Mouse (Mus musculus) brown adipose tissue, adult 24 weeks (tissue): ENCODE measurements around the gene Cbll1. TPM values are rescaled to one million over a fixed set of nuclear protein-coding genes. Genes with fewer than 3 reads are reported as not detected.

Experiments
- H3K27ac ChIP-seq: fragments of 200-500 bp; replicated peaks from 2 replicates; pipeline ENCODE4 v1.5.1; 2012; ENCODE audit warnings: low read depth, mild to moderate bottlenecking, low read length
- H3K4me1 ChIP-seq: fragments of 200-500 bp; 2 replicates; pipeline ENCODE4 v1.6.1; 2012; ENCODE audit warnings: low read length, mixed read lengths; ENCODE audit not compliant: control insufficient read depth, insufficient read depth, insufficient read length
- H3K4me3 ChIP-seq: fragments of 200-500 bp; 2 replicates; pipeline ENCODE4 v1.5.1; 2012; ENCODE audit warnings: low read depth, mild to moderate bottlenecking, low read length, moderate library complexity; ENCODE audit not compliant: insufficient read depth
- polyA plus RNA-seq: library from polyadenylated mRNA; stranded (reverse); fragments of >200 nt; gene quantifications from 2 replicates; pipeline ENCODE4 v1.2.4, GENCODE M21; 2012; ENCODE audit not compliant: missing spikeins, insufficient read depth, insufficient read length

Gene Cbll1
- 5.6 and 7.8 TPM in 2 replicates for polyA plus RNA-seq

DNA sequence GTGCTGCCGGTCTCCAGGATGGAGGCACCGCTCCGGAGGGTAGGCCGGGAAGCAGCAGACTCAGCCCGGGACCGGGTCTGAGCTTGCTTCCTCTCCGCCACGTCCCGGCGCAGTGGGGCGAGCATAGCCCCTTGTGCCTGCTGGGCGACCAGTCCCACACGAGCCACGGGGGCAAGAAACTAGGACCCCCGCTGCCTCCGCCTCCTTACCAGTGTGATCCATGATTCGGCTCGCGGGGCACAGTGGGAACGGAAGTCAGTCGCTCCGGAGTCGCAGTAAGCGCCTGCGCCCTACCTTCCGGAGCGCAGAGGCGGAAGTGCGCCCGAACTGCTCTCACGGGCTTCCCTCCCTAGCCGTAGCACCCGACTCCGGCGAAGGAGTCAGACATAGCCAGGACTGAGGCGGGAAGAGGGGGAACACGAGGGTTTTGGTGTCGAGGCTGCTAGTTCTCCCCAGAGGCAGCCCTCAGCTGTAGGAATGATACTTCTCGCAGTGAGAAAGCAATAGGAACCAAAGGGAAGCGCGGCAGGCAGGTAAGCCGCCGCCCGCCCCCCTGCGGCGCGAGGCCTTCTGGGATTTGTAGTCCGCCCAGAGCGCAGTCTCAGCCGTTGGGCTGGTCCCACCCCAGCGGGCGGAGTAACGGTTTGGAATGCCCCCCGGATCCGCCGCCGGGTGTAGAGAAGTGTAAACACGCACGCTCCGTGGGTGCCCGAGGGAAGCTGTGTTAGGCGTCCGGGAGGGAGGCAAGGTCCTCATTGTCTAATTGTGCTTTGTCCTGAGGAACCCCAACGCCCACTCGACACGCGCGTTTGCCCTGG, at the start of gene Cbll1:
Gene Cbll1 (minus strand): TSS at position 303 of the 818 bp plus-strand sequence.
- H3K4me3 ChIP-seq = peak within 1 kb of the TSS; percentile 92
- peaks cover 2% of the 10 kb centered on the region for H3K4me1 ChIP-seq
- peak within 1 kb of the TSS; percentile 97 for H3K27ac ChIP-seq

DNA sequence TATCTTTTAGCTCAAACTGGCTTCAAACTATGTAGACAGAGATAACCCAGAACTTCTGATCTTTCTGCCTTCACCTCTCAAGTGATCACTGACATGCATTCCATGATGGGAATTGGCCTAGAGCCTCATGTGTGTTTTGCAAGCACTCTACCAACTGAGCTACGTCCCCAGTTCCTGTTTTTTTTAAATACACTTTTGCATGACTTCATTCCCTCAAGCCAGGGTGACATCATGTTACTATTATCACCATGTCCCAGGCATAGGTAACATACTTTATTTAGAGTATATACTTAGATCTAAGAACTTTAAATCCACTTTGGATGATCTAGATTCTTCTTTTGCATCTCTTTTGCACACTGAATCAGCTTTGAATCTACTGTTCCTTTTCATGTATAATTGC, 46.6 kb upstream of the Cbll1 start:
- Histone ChIP-seq H3K27ac (no peak overlapping the region), H3K4me3 (no peak overlapping the region)

GRCm38 (mm10) chr12:31545219-31545618, 45.8 kb upstream of the Cbll1 start:
- Histone ChIP-seq H3K27ac (no peak overlapping the region), H3K4me1 (no peaks in the 10 kb centered on the region), H3K4me3 (no peak overlapping the region)

More for the DNA sequence above, 46.6 kb upstream of the Cbll1 start:
- H3K4me1 ChIP-seq = no peaks in the 10 kb centered on the region

GRCm38 (mm10) chr12:31541541-31541940, 42.1 kb upstream of the Cbll1 start:
- Histone ChIP-seq H3K4me3 (no peak overlapping the region), H3K27ac (no peak overlapping the region), H3K4me1 (no peaks in the 10 kb centered on the region)

DNA sequence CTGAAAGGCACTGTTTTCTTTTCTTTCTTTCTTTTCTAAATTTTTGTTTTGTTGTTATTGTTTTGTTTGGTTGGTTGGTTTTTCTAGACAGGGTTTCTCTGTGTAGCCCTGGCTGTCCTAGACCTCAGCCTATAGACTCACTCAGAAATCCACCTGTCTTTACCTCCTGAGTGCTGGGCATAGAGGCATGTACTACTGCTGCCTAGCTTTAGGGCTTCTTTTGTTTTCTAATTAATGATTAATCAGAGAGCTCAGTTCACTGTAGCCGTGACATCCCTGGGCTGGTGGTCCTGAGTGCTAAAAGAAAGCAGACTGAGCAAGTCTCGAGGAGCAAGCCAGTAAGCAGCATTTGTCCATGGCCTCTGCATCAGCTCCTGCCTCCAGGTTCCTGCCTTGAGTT, 40.4 kb upstream of the Cbll1 start:
- no peaks in the 10 kb centered on the region for H3K4me1 ChIP-seq
- no peak overlapping the region for H3K4me3 ChIP-seq
- no peak overlapping the region for H3K27ac ChIP-seq

DNA sequence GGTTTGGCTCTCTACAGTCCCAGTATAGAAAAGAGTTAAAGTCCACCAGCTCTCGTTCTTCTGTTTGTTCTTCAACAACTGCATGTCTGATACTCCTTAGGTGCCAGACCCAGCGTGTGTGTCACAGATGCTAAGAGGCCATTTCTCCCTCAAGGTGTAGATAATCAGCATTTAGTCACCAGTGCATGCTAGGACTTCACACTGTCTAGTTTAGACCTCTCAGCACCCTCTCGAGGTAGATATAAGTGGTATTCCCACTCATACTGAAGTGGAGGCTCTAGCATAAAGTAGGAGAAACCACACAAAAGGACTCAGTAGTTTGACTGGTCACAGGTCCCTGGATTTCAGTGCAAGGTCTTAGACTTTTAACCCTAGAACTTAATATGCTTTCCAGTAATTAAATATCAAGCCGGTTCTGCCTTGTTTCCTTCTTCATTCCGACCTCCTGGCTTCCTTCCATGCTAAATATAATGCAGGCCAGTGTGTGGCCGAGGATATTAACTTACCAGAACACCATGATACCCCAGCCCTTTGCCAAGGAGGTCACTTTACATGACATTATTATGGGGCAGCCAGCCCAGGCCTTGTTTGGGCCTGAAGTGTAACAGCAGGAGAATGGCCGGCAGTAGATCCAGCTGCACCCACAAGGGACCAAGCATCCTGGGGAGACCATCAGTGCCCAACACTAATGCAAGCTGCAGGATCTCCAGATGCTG, 38.3 kb upstream of the Cbll1 start:
- Histone ChIP-seq H3K4me1 (no peaks in the 10 kb centered on the region), H3K4me3 (no peak overlapping the region), H3K27ac (no peak overlapping the region)

GRCm38 (mm10) chr12:31534060-31534843, 34.8 kb upstream of the Cbll1 start:
- H3K27ac ChIP-seq = no peak overlapping the region
- no peaks in the 10 kb centered on the region for H3K4me1 ChIP-seq
- no peak overlapping the region for H3K4me3 ChIP-seq

DNA sequence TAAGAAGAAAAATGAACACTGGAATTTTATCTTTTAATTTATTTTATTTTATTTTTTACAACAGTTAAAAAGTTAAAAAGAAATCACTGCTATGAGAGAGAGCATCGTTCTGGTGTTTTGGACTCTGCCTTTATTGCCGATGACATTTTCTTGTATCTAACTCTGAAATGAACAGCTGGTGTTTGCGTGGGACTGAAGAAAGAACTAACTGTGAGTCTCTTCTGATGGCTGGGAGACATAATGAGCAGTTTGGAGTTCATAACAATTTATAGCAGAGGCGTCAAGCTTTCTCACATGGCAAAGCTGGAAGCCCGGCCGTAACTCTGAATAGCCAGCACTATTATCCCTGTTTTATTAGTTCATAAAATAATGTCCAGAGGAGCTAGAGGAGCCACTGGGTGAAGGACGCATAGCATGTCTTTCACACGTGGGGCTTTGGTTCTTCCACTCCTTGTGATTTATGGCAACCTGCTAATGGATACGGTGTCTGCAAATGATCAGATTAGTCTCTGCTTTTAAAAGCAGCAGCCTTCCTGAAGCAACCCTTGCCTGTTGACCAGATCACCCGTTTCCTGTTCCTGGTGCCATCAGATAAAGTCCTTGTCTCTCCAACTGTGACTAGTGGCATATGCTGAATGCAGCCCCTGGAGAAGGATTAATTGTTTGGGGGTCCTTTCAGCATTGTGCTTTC, 33.9 kb upstream of the Cbll1 start:
- Histone ChIP-seq H3K4me3 (no peak overlapping the region), H3K4me1 (no peaks in the 10 kb centered on the region), H3K27ac (no peak overlapping the region)

- Histone ChIP-seq H3K27ac (no peak overlapping the region), H3K4me3 (no peak overlapping the region), H3K4me1 (no peaks in the 10 kb centered on the region)
Observed at GRCm38 (mm10) chr12:31532054-31532453, 32.6 kb upstream of the Cbll1 start.

GRCm38 (mm10) chr12:31527407-31527806, 28.0 kb upstream of the Cbll1 start:
- no peaks in the 10 kb centered on the region for H3K4me1 ChIP-seq
- H3K4me3 ChIP-seq = no peak overlapping the region
- H3K27ac ChIP-seq = no peak overlapping the region

- no peak overlapping the region for H3K27ac ChIP-seq
- no peaks in the 10 kb centered on the region for H3K4me1 ChIP-seq
- H3K4me3 ChIP-seq = no peak overlapping the region
Observed at GRCm38 (mm10) chr12:31521371-31521770, 22.0 kb upstream of the Cbll1 start.

- H3K4me1 ChIP-seq = no peaks in the 10 kb centered on the region
- H3K4me3 ChIP-seq = no peak overlapping the region
- H3K27ac ChIP-seq = no peak overlapping the region
Observed at GRCm38 (mm10) chr12:31520119-31520518, 20.7 kb upstream of the Cbll1 start.

GRCm38 (mm10) chr12:31513724-31514503, 14.5 kb upstream of the Cbll1 start:
- Histone ChIP-seq H3K4me3 (no peak overlapping the region), H3K4me1 (no peaks in the 10 kb centered on the region), H3K27ac (no peak overlapping the region)
